Mouse (Mus musculus): ENCODE results near the gene Olfr1305. TPM values are rescaled to one million over a fixed set of nuclear protein-coding genes. Genes with fewer than 3 reads are reported as not detected.

Gene Olfr1305
- not detected for polyA plus RNA-seq (2014; fragmentation: Illumina TruSeq; extraction: RNeasy Lipid Tissue Mini Kit (QIAGEN cat#74804); ENCODE audit: insufficient read depth, low read depth, low replicate concordance)

GRCm38 (mm10) chr2:111877049-111877448, at the start of gene Olfr1305:
TSS of gene Olfr1305 (minus strand) at chr2:111877149.

GRCm38 (mm10) chr2:111916171-111916570, 39.2 kb upstream of the Olfr1305 start, which contains the start of gene Olfr1306:
TSS of gene Olfr1306 (minus strand) at chr2:111916271.

GRCm38 (mm10) chr2:111820240-111820639, 56.7 kb downstream of the Olfr1305 start, which contains the start of gene Olfr1303:
TSS of gene Olfr1303 (minus strand) at chr2:111820340.

Other genes starting within 250 kb of the Olfr1305 start
- not detected for gene Olfr1298, start 227.9 kb downstream of the Olfr1305 start, polyA plus RNA-seq (2014; fragmentation: Illumina TruSeq; extraction: RNeasy Lipid Tissue Mini Kit (QIAGEN cat#74804); ENCODE audit: insufficient read depth, low read depth, low replicate concordance)
- gene Olfr1299, start 215.7 kb downstream of the Olfr1305 start, polyA plus RNA-seq (2014; fragmentation: Illumina TruSeq; extraction: RNeasy Lipid Tissue Mini Kit (QIAGEN cat#74804); ENCODE audit: insufficient read depth, low read depth, low replicate concordance), result not detected
- gene Olfr1301, start 126.1 kb downstream of the Olfr1305 start, polyA plus RNA-seq (2014; fragmentation: Illumina TruSeq; extraction: RNeasy Lipid Tissue Mini Kit (QIAGEN cat#74804); ENCODE audit: insufficient read depth, low read depth, low replicate concordance), result not detected
- gene Olfr1302, start 99.7 kb downstream of the Olfr1305 start, polyA plus RNA-seq (2014; fragmentation: Illumina TruSeq; extraction: RNeasy Lipid Tissue Mini Kit (QIAGEN cat#74804); ENCODE audit: insufficient read depth, low read depth, low replicate concordance), result not detected
- not detected for gene Olfr1303, start 56.8 kb downstream of the Olfr1305 start, polyA plus RNA-seq (2014; fragmentation: Illumina TruSeq; extraction: RNeasy Lipid Tissue Mini Kit (QIAGEN cat#74804); ENCODE audit: insufficient read depth, low read depth, low replicate concordance)
- not detected for gene Olfr1306, start 39.1 kb upstream of the Olfr1305 start, polyA plus RNA-seq (2014; fragmentation: Illumina TruSeq; extraction: RNeasy Lipid Tissue Mini Kit (QIAGEN cat#74804); ENCODE audit: insufficient read depth, low read depth, low replicate concordance)
- gene Olfr1307, start 72.3 kb upstream of the Olfr1305 start, polyA plus RNA-seq (2014; fragmentation: Illumina TruSeq; extraction: RNeasy Lipid Tissue Mini Kit (QIAGEN cat#74804); ENCODE audit: insufficient read depth, low read depth, low replicate concordance), result not detected
- not detected for gene Olfr1308, start 87.8 kb upstream of the Olfr1305 start, polyA plus RNA-seq (2014; fragmentation: Illumina TruSeq; extraction: RNeasy Lipid Tissue Mini Kit (QIAGEN cat#74804); ENCODE audit: insufficient read depth, low read depth, low replicate concordance)
- gene Olfr1309, start 113.1 kb upstream of the Olfr1305 start, polyA plus RNA-seq (2014; fragmentation: Illumina TruSeq; extraction: RNeasy Lipid Tissue Mini Kit (QIAGEN cat#74804); ENCODE audit: insufficient read depth, low read depth, low replicate concordance), result not detected
- gene Olfr1310, start 135.6 kb upstream of the Olfr1305 start, polyA plus RNA-seq (2014; fragmentation: Illumina TruSeq; extraction: RNeasy Lipid Tissue Mini Kit (QIAGEN cat#74804); ENCODE audit: insufficient read depth, low read depth, low replicate concordance), result not detected
- not detected for gene Olfr1311, start 147.3 kb upstream of the Olfr1305 start, polyA plus RNA-seq (2014; fragmentation: Illumina TruSeq; extraction: RNeasy Lipid Tissue Mini Kit (QIAGEN cat#74804); ENCODE audit: insufficient read depth, low read depth, low replicate concordance)
- gene Olfr1312, start 173.1 kb upstream of the Olfr1305 start, polyA plus RNA-seq (2014; fragmentation: Illumina TruSeq; extraction: RNeasy Lipid Tissue Mini Kit (QIAGEN cat#74804); ENCODE audit: insufficient read depth, low read depth, low replicate concordance), result not detected
- gene Olfr1313, start 200.7 kb upstream of the Olfr1305 start, polyA plus RNA-seq (2014; fragmentation: Illumina TruSeq; extraction: RNeasy Lipid Tissue Mini Kit (QIAGEN cat#74804); ENCODE audit: insufficient read depth, low read depth, low replicate concordance), result not detected
- not detected for gene Olfr1314, start 219.6 kb upstream of the Olfr1305 start, polyA plus RNA-seq (2014; fragmentation: Illumina TruSeq; extraction: RNeasy Lipid Tissue Mini Kit (QIAGEN cat#74804); ENCODE audit: insufficient read depth, low read depth, low replicate concordance)
- not detected for gene Olfr1315-ps1, start 238.3 kb upstream of the Olfr1305 start, polyA plus RNA-seq (2014; fragmentation: Illumina TruSeq; extraction: RNeasy Lipid Tissue Mini Kit (QIAGEN cat#74804); ENCODE audit: insufficient read depth, low read depth, low replicate concordance)